Mouse (Mus musculus) kidney, postnatal 4 days (tissue): ENCODE measurements around the gene Adgre4.

Experiments
- DNase-seq, 2 experiments: peaks; one replicate each; pipeline ENCODE4 v3.0.0; 2021; ENCODE audit warnings: mixed read lengths in 2 of 2

The Adgre4 gene

GRCm38 (mm10) chr17:55749786-55750185 is at the start of gene Adgre4:
Gene Adgre4 (plus strand): TSS chr17:55749984.
- no peak for DNase-seq

- DNase-seq = peak; percentile 87 to 89
These were observed 47.5 kb upstream of the Adgre4 start for GRCm38 (mm10) chr17:55702161-55702820.

- DNase-seq = no peak
These were observed 46.9 kb upstream of the Adgre4 start for GRCm38 (mm10) chr17:55702865-55703264.

GRCm38 (mm10) chr17:55711984-55712811 is 37.6 kb upstream of the Adgre4 start, which contains the start of gene Pot1b:
Gene Pot1b (minus strand): TSS chr17:55712628.
- peak; percentile 99 to 100 for DNase-seq

- DNase-seq = no peak
These were observed 28.5 kb upstream of the Adgre4 start for GRCm38 (mm10) chr17:55721270-55721669.

- no peak for DNase-seq
These were observed 27.5 kb upstream of the Adgre4 start for GRCm38 (mm10) chr17:55722250-55722649.

- DNase-seq = no peak
These were observed 23.6 kb upstream of the Adgre4 start for GRCm38 (mm10) chr17:55726193-55726592.

GRCm38 (mm10) chr17:55736675-55737074 is 13.1 kb upstream of the Adgre4 start:
- DNase-seq = no peak

- DNase-seq = no peak
These were observed 1.4 kb downstream of the Adgre4 start for GRCm38 (mm10) chr17:55751170-55751569.

GRCm38 (mm10) chr17:55813642-55814041 is 63.9 kb downstream of the Adgre4 start:
- no peak for DNase-seq

- DNase-seq = no peak
These were observed 67.1 kb downstream of the Adgre4 start for GRCm38 (mm10) chr17:55816853-55817252.

GRCm38 (mm10) chr17:55821566-55821965 is 71.8 kb downstream of the Adgre4 start:
- DNase-seq = no peak

GRCm38 (mm10) chr17:55843067-55843466 is 93.3 kb downstream of the Adgre4 start:
- DNase-seq = no peak

- no peak for DNase-seq
These were observed 127.4 kb downstream of the Adgre4 start for GRCm38 (mm10) chr17:55877184-55877583.

- DNase-seq = peak; percentile 5 to 40
These were observed 128.5 kb downstream of the Adgre4 start for GRCm38 (mm10) chr17:55878282-55878635.

- DNase-seq = peak; percentile 79 to 87
These were observed 129.0 kb downstream of the Adgre4 start, which contains the start of gene Zfp119a for GRCm38 (mm10) chr17:55878636-55879369. Gene Zfp119a (minus strand): TSS chr17:55878930.

- DNase-seq = no peak
These were observed 133.8 kb downstream of the Adgre4 start for GRCm38 (mm10) chr17:55883631-55884030.

- DNase-seq = no peak
These were observed 135.1 kb downstream of the Adgre4 start for GRCm38 (mm10) chr17:55884912-55885311.

GRCm38 (mm10) chr17:55892406-55892955 is 142.7 kb downstream of the Adgre4 start:
- peak; percentile 20 to 53 for DNase-seq

- no peak for DNase-seq
These were observed 153.3 kb downstream of the Adgre4 start for GRCm38 (mm10) chr17:55903087-55903486.
